Mouse (Mus musculus): ENCODE results near the gene Snx19. TPM values are rescaled to one million over a fixed set of nuclear protein-coding genes. Genes with fewer than 3 reads are reported as not detected.

Gene Snx19
- polyA plus RNA-seq, 1 experiment from 2014 or later: 19.3 TPM

DNA sequence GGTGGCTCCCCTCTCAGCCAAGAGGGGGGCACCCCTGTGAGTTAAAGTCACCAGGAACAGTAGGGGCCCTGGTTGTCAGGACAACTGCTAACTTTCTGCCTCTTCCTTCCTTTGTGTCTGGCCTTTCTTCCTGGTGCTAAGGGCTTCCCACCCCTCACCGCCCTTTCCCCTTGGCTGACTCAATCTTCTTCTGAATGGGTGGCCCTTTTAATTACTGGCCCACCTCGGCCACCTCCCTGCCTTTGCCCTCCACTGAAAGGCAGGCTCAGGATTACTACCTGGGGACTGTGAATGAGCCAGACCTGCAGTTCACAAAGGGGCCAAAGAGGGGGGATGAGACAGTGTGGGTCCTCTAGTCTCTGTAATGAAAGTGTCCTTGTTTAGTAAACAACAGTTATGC lies 23.0 kb downstream of the Snx19 start:
- Histone ChIP-seq H3K27ac (no peak overlapping the region), H3K4me3 (ENCODE audit: inconsistent target) (no peak overlapping the region), H3K79me2 (ENCODE audit: inconsistent target) (no peaks in the 10 kb centered on the region), H3K36me3 (ENCODE audit: inconsistent target) (peaks cover 55% of the 10 kb centered on the region)
- WGBS (ENCODE audit: missing documents): 94% methylated on average over 2 of the region's 2 CpGs

DNA sequence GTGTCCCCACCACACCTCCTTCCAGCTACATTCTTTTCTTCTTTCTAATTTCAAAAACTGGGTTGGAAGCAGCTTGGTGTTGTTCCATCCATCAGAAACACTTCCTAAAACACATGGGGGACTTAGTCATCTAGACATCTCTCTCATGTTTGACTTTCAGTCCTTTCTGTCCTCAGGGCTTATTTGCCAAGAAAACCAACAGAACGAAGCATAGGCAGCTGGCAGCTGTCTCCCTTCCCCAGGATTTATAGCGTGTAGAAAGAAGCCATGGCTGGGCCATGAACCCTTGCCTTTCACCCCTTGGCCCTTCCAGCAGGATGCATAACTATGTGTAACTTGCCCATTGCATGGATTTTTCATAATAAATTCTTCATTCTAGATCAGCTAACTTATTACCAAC lies 23.9 kb downstream of the Snx19 start:
- 100% methylated on average over 2 of the region's 2 CpGs for WGBS (ENCODE audit: missing documents)
- Histone ChIP-seq H3K79me2 (ENCODE audit: inconsistent target) (no peaks in the 10 kb centered on the region), H3K27ac (no peak overlapping the region), H3K4me3 (ENCODE audit: inconsistent target) (no peak overlapping the region), H3K36me3 (ENCODE audit: inconsistent target) (peaks cover 51% of the 10 kb centered on the region)

DNA sequence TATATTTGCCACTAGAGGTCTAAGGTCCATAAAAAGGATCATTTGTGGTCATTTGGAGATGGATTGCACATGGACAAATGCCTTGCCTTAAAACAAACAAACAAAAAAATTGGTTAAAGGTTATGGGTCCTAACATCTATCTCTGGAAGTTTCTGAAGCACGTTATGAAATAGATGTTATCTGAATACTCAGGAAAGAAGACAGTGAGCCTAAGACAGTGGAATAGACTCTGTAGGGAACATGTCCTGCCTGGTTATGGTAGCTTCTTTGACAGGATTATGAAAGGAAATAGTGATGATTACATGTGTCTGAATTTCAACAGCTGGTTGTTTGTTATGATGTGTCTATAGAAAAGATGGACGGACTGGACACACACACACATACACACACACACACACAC lies 27.6 kb downstream of the Snx19 start:
- H3K4me3 ChIP-seq (ENCODE audit: inconsistent target): no peak overlapping the region
- H3K27ac ChIP-seq: no peak overlapping the region
- WGBS (ENCODE audit: missing documents): 76% methylated on average over 2 of the region's 2 CpGs
- H3K79me2 ChIP-seq (ENCODE audit: inconsistent target): no peaks in the 10 kb centered on the region
- H3K36me3 ChIP-seq (ENCODE audit: inconsistent target): peaks cover 22% of the 10 kb centered on the region; the same call in 1 of the 2 replicates

DNA sequence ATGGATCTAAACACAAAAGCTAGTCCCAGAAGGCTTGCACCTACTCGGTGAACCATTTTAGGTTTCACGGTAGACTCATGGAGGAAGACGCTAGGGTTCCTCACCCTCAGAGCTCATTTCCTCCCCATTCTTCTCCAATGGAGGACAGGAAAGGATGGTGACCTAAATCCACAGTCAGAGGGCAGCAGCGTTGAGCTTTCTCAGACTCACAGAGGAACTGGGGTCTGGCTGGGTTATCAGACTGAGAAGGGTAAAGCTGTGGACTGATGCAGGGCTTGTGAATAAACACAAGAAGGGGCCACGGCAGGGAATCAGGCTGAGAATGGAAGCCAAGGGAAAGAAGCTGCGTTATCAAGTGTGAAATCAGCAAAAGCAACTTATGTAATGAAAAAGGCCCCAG lies 29.3 kb downstream of the Snx19 start:
- H3K36me3 ChIP-seq (ENCODE audit: inconsistent target): peaks cover 9% of the 10 kb centered on the region; the same call in 1 of the 2 replicates
- H3K27ac ChIP-seq: no peak overlapping the region
- H3K4me3 ChIP-seq (ENCODE audit: inconsistent target): no peak overlapping the region
- 86% methylated on average over 6 of the region's 6 CpGs for WGBS (ENCODE audit: missing documents)
- H3K79me2 ChIP-seq (ENCODE audit: inconsistent target): no peaks in the 10 kb centered on the region

DNA sequence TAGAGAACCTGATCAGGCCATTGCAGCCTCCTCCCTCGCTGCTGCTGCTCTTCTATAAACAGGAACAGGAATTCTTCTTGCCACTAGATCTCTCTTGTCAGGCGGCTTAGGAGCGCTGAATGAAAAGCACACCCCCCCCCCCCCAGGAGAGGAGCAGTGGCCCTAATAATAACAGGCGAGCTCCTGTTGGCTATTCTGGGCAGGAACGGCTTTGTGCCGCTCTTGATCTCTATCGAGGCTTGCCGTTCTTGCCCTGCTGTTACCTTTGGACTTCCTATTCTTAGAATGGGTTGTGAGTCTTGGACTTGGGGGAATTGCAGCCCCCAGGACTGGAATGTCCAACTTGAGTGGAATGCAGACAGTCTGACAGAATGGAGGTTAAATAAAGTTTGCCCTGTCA lies 33.6 kb downstream of the Snx19 start:
- WGBS (ENCODE audit: missing documents): 93% methylated on average over 8 of the region's 8 CpGs

DNA sequence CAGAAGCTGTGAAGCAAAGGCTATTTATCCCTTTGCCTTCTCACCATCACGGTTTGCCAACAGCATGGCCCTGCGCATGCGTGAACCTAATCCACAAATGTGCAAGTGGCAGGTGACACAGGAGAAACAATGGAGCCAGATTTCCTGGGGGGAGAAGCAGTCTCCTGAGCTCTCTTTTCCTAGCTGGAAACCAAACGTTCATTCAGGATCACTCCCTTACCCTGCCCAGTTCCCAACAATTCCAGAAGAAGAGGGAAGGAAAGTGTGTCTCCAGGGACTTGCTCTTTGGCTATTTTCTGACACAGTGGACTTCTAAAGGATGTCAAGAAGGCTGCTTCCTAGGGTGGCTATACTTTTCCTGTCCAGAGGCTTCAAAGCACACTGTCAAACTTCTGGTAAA lies 37.8 kb downstream of the Snx19 start:
- H3K27ac ChIP-seq: no peak overlapping the region
- no peaks in the 10 kb centered on the region for H3K79me2 ChIP-seq (ENCODE audit: inconsistent target)
- H3K36me3 ChIP-seq (ENCODE audit: inconsistent target): peaks cover 34% of the 10 kb centered on the region
- no peak overlapping the region for H3K4me3 ChIP-seq (ENCODE audit: inconsistent target)
- WGBS (ENCODE audit: missing documents): 86% methylated on average over 4 of the region's 4 CpGs

More for the DNA sequence above, 33.6 kb downstream of the Snx19 start:
- Histone ChIP-seq H3K79me2 (ENCODE audit: inconsistent target) (no peaks in the 10 kb centered on the region), H3K4me3 (ENCODE audit: inconsistent target) (no peak overlapping the region), H3K27ac (no peak overlapping the region), H3K36me3 (ENCODE audit: inconsistent target) (peaks cover 32% of the 10 kb centered on the region)

DNA sequence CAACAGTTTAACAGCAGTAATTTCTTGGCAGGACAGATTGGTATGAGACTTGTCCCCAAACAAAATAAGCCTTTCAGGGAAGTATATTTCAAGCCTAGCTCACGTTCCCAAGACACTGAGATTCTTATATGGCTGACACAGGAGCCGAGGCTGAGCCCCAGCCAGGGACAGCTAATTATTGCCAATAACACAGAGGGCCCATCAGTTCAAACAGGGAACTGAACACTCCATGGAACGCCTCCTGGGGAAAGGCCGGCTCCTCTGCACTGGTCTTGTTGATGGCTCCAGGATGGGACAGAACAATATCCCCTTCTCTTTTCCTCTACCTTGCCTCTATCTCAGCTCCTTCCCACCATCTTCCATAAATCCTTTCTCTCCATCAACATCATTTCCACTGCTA lies 53.1 kb downstream of the Snx19 start:
- Histone ChIP-seq H3K4me3 (ENCODE audit: inconsistent target) (no peak overlapping the region), H3K79me2 (ENCODE audit: inconsistent target) (no peaks in the 10 kb centered on the region), H3K36me3 (ENCODE audit: inconsistent target) (no peaks in the 10 kb centered on the region), H3K27ac (no peak overlapping the region)
- WGBS (ENCODE audit: missing documents): 80% methylated on average over 4 of the region's 4 CpGs

DNA sequence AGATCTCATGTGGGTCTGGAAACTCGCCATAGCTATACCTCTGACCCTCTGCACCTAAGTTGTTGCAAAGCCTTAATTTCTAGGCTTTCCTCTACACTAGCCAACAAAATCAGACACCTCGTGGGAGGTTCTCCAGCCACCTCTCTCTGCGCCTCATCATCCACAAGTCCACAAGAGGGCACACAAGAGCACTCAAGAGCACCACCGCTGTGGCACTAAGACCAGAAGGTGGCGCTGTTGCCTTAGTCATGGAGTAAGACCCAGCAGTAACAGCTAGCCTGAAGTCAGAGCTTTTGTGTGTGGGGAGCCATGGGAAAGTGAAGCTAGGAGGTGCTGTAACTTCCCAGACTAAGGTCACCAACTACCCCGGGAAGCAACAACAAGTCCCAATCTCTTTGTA lies 53.6 kb downstream of the Snx19 start:
- 2% methylated on average over 6 of the region's 6 CpGs for WGBS (ENCODE audit: missing documents)
- no peak overlapping the region for H3K27ac ChIP-seq

DNA sequence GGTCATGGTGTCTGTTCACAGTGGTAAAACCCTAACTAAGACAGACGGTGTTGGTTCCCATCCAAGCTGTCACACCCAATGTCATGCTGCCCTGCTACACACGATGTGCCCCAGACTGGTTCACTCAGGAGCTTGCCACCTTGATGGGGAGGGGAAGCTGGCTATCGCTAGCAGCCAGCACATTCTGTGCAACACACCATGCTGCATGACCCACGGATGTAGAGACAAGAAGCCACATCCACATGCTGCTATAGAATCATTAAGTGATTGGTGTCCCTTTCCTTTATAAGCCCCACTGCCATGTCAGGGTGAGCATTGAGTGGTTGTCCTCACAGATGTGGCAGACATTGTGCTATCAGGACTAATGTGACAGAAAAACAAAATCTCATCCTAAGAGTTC lies 55.2 kb downstream of the Snx19 start:
- no peak overlapping the region for H3K4me3 ChIP-seq (ENCODE audit: inconsistent target)
- H3K36me3 ChIP-seq (ENCODE audit: inconsistent target): no peaks in the 10 kb centered on the region
- no peak overlapping the region for H3K27ac ChIP-seq
- H3K79me2 ChIP-seq (ENCODE audit: inconsistent target): no peaks in the 10 kb centered on the region
- WGBS (ENCODE audit: missing documents): 85% methylated on average over 4 of the region's 4 CpGs

More for the DNA sequence above, 53.6 kb downstream of the Snx19 start:
- no peak overlapping the region for H3K4me3 ChIP-seq (ENCODE audit: inconsistent target)
- H3K79me2 ChIP-seq (ENCODE audit: inconsistent target): no peaks in the 10 kb centered on the region
- no peaks in the 10 kb centered on the region for H3K36me3 ChIP-seq (ENCODE audit: inconsistent target)

DNA sequence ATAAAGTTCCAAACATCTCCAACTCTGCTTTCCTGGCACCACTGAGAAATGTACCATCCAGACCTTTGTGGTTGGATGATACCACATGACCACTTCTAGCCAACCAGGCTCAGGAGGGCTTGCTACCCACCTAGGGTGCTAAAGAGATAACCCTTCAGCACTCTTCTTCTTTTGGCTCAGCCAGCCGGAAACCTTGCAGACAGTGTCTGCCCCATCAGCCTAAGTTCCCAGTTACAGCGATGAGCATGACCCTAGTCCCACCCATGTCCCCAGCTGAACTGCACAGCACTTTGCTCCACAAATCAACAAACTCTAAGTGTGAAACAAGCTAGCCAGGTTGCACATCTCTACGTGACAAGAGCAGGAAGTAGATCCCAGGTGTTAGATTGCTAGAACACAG lies 57.3 kb downstream of the Snx19 start:
- Histone ChIP-seq H3K27ac (no peak overlapping the region), H3K79me2 (ENCODE audit: inconsistent target) (no peaks in the 10 kb centered on the region), H3K4me3 (ENCODE audit: inconsistent target) (no peak overlapping the region), H3K36me3 (ENCODE audit: inconsistent target) (no peaks in the 10 kb centered on the region)
- WGBS (ENCODE audit: missing documents): 82% methylated on average over 3 of the region's 3 CpGs

DNA sequence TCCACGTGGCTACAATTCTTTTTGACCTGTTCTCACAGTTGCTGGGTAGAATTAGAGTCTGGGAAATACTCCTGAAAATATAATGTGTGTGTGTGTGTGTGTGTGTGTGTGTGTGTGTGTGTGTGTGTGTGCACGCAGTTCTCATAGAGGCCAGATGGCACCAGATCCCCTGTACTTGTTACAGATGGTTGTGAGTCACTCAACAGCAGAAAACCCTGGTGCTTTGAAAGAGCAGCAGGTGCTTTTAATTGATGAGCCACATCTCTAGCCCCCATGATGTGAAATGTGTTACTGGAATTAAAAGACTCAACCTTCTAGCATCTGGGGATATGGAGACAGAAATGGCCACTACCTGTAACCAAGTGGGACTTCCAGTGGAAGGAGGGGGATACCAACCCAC lies 58.3 kb downstream of the Snx19 start:
- no peak overlapping the region for H3K4me3 ChIP-seq (ENCODE audit: inconsistent target)

DNA sequence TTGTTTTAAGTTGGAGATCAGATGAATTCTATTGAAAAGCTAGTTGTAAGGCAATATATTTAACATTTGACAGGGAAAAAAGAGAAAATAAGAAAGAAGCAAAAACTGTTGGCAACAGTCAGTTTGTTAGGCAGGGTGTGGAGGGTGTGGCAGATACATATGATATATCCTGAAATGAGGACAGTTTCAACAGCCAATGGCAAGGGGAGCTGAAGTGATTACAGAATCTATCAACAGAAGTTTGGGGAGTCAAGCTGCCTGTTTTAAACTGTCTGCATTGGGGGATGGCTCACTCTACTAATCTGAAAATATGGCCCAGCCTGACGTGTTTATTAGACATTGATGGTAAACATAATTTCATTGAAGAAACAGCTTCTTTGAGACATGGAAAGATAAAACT lies 61.5 kb downstream of the Snx19 start:
- Histone ChIP-seq H3K27ac (no peak overlapping the region), H3K79me2 (ENCODE audit: inconsistent target) (no peaks in the 10 kb centered on the region), H3K36me3 (ENCODE audit: inconsistent target) (no peaks in the 10 kb centered on the region), H3K4me3 (ENCODE audit: inconsistent target) (no peak overlapping the region)
- WGBS (ENCODE audit: missing documents): 92% methylated on average over 1 of the region's 1 CpGs

More for the DNA sequence above, 58.3 kb downstream of the Snx19 start:
- Histone ChIP-seq H3K79me2 (ENCODE audit: inconsistent target) (no peaks in the 10 kb centered on the region), H3K27ac (no peak overlapping the region), H3K36me3 (ENCODE audit: inconsistent target) (no peaks in the 10 kb centered on the region)
- WGBS (ENCODE audit: missing documents): 95% methylated on average over 2 of the region's 2 CpGs

DNA sequence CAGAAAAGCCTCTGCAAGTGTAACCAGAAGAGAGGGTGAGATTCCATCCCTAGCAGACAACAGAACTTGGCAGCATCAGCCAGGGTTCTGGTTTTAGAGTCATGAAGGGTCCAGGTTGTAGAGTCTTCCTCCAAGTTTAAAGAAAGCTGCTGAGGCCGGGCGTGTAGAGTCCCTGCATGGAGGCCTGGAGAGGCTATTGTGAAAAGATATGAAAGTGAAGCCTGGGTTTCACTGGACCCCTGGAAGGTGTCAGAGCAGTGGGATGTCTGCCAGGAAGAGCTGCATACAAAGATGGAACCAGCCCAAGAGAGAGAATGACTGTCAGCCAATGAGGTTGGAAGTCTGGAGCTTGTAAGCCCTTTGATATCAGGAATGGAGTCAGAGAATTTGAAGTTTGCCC lies 67.5 kb downstream of the Snx19 start:
- no peak overlapping the region for H3K4me3 ChIP-seq (ENCODE audit: inconsistent target)
- H3K27ac ChIP-seq: no peak overlapping the region
- H3K36me3 ChIP-seq (ENCODE audit: inconsistent target): no peaks in the 10 kb centered on the region
- no peaks in the 10 kb centered on the region for H3K79me2 ChIP-seq (ENCODE audit: inconsistent target)
- 74% methylated on average over 2 of the region's 2 CpGs for WGBS (ENCODE audit: missing documents)

DNA sequence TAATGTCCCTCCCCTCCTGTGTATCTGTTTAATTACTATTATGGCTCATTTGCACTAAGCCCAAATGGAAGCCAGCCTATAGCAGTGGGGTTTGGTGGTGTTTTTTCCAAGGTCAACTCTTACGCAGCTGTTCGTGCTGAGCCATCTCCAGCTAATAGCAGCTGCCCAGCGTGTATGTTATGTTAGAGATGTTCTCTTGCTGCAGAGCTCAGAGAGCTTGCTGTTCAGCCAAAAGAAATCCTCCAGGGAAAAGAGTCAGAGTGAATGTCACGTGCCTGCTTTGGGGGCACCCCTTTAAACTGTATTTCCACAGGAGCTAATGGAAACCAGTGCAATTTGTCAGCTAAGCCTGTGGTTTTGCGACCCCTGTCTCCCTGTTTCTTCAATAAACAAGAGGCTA lies 82.1 kb downstream of the Snx19 start:
- Histone ChIP-seq H3K79me2 (ENCODE audit: inconsistent target) (no peaks in the 10 kb centered on the region), H3K4me3 (ENCODE audit: inconsistent target) (no peak overlapping the region), H3K27ac (no peak overlapping the region), H3K36me3 (ENCODE audit: inconsistent target) (no peaks in the 10 kb centered on the region)
- WGBS (ENCODE audit: missing documents): 77% methylated on average over 5 of the region's 5 CpGs

DNA sequence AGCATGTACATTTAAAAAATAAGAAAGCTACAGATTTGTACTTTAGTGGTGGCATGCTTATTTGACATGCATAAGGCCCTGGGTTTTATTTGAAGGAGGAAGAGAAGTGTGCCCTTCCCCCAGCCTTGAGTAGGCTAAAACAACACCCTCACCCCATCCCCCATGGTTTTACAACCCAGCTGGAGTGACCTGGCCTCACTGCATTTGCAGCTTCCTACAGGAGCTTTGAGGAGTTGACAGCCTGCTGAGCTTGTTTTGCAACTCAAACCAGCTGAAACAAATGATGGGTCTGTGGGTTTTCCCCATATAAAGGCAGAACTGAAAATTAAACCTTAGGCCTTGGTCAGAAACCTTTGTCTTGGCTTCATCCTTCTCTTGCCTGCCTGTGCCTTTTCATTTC lies 89.0 kb downstream of the Snx19 start:
- H3K36me3 ChIP-seq (ENCODE audit: inconsistent target): no peaks in the 10 kb centered on the region
- no peak overlapping the region for H3K27ac ChIP-seq
- H3K79me2 ChIP-seq (ENCODE audit: inconsistent target): no peaks in the 10 kb centered on the region
- no peak overlapping the region for H3K4me3 ChIP-seq (ENCODE audit: inconsistent target)

Measured in macrophage (primary cell).